Mouse (Mus musculus) heart, adult 8-10 months (tissue): ENCODE measurements around the gene Fopnl. TPM values are rescaled to one million over a fixed set of nuclear protein-coding genes. Genes with fewer than 3 reads are reported as not detected.

Source experiments
- DNase-seq: peaks from one replicate; pipeline ENCODE4 v3.0.0; 2022; ENCODE audit warnings: low spot score
- total RNA-seq, 4 experiments: library from RNA; stranded (reverse); gene quantifications; 2 replicates each; pipeline ENCODE4 v1.2.4; 2022

Gene Fopnl
- 10 to 100 TPM; 61.1 to 70.9 (median 64.9) TPM for total RNA-seq

DNA sequence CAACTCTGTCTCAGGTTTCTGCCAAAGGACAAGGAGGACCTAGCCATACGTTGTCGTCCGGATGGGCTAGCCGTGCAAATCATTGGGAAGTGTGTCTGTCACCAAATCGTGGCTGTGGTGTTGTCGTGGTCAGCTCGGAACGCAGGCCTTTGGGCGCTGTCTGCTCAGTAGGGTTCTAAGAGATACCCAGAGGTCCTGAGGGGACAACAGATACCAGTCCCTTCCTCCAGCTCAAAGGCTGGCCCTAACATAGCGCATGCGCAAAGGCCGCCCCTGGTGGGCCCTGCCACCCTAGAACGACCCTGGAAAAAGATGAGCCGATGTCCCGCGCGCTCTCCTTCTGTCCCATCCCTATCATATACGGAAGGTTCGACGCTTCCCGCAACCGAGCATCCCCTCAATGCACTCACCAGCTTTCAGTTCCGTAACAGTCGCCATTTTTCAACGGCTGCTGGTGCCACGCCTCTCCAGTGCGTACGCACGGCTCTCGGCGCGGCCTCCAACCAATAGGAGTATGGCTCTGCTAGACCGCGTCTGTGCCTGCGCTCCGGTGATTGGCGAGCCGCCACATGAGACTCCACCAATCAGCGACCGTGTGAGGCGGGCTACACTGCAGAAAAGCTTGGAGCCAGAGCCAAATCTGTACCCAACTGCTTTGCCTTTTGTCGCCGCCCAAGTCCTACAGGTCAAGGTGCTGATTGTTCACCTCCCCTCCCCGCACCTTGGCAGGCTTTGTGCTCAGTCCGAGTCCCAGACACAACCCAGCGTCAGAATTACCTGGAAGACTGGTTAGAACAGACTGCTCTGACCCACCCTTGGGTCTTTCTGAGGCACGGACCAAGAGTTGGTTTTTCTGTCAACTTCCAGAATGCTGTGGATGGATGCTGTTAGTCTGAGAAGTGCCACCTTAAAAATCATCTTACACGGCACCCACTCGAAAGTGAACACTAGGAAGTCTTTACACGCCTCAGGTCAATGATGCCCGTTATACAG lies at the start of gene Fopnl:
Gene Fopnl, minus strand, starts transcription at position 522 of the 993 bp plus-strand sequence.
- peak; percentile 96 for DNase-seq

- DNase-seq: no peak
Measured at GRCm38 (mm10) chr16:14366017-14366416, 48.8 kb upstream of the Fopnl start.

DNA sequence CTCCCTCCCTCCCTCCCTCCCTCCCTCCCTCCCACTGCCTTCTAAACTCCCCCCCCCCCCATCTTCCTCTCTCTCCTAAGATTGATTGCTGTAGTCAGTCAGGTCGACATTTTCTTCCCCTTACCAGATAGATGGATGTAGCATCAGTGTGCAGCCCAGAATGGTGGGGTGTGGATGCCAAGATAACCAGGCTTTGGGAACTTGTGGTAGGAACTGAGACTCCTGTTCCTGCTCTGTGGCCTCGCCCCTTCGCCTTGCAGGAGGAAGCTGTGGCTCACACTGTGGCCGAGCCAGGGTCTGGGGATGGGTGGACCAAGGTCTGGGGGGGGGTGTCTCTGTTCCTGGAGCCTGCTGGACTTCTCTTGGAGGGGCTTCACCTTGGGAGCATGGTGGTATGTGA lies 48.3 kb upstream of the Fopnl start:
- DNase-seq: no peak

DNA sequence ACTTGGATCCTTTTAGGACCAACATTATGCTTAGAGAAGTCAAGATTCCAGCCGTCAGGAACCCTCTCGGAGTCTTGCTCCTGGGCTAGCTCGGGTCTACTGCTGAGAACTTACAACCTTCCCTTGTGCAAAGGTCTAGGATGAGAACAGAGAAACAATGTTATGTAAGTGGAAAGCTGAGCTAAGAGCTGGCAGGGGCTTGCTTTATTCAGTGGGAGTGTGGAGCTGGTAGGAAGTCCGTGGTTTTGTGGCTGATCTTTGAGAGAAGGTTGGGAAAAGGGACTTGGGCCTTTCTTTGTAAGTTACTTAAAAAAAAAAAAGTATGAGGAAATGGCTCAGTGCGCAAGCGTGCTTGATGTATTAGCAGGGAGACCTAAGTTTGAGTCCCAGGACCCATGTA lies 46.9 kb upstream of the Fopnl start:
- DNase-seq: no peak

DNA sequence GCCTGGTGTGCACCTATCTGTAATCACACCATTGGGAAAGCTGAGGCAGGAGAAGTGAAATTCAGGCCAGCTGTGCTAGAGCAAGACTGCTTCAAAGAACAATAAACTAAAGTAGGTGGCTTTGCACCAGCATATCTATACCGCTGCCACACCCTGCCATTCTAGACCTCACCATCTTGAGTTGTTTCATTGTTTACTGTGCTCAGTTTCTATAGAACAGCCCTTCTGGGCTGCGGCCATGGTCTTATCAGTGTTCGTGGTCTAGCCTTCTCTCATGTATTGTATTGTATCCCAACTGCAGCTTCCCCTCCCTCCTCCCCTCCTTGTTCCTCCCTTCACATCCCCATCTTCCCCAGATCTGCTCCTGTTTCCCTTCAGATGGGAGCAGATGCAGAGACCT lies 46.3 kb upstream of the Fopnl start:
- no peak for DNase-seq

- no peak for DNase-seq
Measured at GRCm38 (mm10) chr16:14362099-14362820, 45.1 kb upstream of the Fopnl start.

GRCm38 (mm10) chr16:14361362-14362098 lies 44.3 kb upstream of the Fopnl start, which contains the start of gene Abcc1:
TSS of gene Abcc1 (plus strand) at chr16:14361558.
- peak; percentile 57 for DNase-seq

DNA sequence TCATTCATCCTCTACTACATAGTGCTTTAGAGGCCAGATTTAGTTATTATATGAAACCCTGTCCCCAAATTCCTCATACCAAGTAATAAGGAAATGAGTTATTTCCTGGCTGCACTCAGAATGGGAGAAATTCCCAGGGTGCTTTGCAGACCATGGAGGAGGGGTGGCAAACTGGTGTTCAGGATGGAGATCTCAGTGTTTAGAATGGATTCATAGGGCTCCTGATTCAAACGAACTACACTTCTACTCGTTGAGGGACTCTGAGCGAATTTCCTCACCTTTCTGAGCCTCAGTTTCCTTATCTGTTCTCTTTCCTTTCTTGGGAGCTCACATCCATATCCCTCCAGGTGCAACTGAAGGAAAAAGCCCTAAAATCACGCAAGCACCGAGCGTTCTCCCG lies 43.7 kb upstream of the Fopnl start:
- DNase-seq: no peak

GRCm38 (mm10) chr16:14358531-14358930 lies 41.3 kb upstream of the Fopnl start:
- no peak for DNase-seq

- no peak for DNase-seq
Measured at GRCm38 (mm10) chr16:14357859-14358258, 40.7 kb upstream of the Fopnl start.

- no peak for DNase-seq
Measured at GRCm38 (mm10) chr16:14352663-14353062, 35.5 kb upstream of the Fopnl start.

DNA sequence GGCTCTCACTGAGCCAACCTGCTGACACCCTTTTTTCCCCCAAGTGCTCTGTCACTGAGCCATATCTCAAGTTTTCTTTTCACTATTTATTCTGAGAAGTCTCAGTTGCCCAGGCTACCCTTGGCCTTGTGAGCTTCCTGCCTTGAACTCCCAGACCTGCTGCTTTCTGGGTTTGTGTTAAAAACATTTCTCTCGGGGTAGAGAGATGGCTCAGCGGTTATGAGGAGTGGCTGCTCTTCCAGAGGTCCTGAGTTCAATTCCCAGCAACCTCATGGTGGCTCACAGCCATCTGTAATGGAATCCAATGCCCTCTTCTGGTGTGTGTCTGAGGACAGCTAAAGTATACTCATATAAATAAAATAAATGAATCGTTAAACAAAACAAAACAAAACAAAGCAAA lies 35.0 kb upstream of the Fopnl start:
- no peak for DNase-seq

GRCm38 (mm10) chr16:14351571-14351970 lies 34.4 kb upstream of the Fopnl start:
- no peak for DNase-seq

- no peak for DNase-seq
Measured at GRCm38 (mm10) chr16:14344967-14345366, 27.8 kb upstream of the Fopnl start.

DNA sequence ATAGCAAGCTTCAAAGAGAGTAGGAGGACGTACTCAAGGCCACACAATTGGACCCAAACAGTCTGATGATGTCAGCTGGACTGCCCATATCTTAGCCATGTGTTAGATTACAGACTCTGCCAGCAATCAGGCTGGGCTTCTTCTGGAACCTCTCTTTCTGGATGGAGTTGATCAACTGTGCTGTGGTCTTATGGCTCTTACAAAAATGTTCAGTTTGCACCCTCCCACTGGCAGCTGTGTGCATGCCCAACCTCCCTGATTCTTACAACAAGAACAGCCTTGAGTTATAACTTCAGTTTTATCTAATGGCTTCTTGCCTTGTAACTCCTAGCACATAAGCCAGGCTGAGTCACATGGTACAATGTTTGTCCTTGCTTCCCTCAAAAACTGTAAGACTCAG lies 11.0 kb upstream of the Fopnl start:
- DNase-seq: no peak

- no peak for DNase-seq
Measured at GRCm38 (mm10) chr16:14320494-14320893, 3.3 kb upstream of the Fopnl start.

DNA sequence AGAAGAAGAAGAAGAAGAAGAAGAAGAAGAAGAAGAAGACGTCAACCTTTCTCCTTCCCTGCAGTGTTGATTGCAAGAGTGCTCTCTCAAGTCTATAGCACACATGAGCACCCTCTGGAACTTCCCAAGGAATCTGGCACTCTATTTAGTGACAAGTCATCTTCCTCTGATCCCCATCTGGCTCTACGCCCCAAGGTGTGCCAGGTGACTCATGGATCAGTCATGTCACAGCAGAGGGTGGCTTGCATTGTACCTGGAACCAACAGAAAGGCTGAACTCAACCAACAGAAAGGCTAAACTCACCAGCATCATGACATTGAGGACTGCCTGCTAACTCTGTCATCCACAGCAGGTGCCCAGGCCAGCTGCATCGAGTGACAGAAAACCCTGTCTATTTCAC lies 2.5 kb upstream of the Fopnl start:
- DNase-seq: no peak

GRCm38 (mm10) chr16:14312914-14313313 lies 4.3 kb downstream of the Fopnl start:
- DNase-seq: no peak

GRCm38 (mm10) chr16:14311371-14311770 lies 5.8 kb downstream of the Fopnl start:
- DNase-seq: no peak

DNA sequence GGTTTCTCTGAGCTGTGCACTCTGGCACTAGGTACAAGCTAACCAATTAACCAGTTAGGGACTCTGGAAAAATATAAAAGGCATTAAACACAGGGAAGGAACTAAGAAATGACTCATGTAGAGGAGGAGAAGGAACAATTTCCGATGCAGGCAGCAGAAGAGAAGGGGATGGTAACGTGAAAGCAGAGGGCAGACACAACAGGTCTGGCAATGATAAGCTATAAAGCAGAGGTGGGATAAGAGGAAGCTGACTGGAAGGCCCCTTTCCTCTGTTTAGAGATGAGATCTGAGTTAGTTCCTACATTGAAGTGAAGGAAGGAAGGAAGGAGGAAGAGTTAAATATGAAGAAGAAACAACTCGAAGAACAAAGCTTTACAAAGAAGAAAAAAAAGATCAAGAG lies 7.4 kb downstream of the Fopnl start:
- DNase-seq: no peak

GRCm38 (mm10) chr16:14308245-14309073 lies 8.7 kb downstream of the Fopnl start:
- DNase-seq: no peak
